Mouse (Mus musculus) CH12.LX (cell line): ENCODE data around the gene Cerkl. TPM values are rescaled to one million over a fixed set of nuclear protein-coding genes. Genes with fewer than 3 reads are reported as not detected.

Source experiments
- DNase-seq: peaks from one replicate; pipeline ENCODE4 v3.0.0-alpha.2; 2013; ENCODE audit errors: extremely low read depth
- H3K27ac ChIP-seq: 2 replicates; pipeline ENCODE4 v1.5.1; 2012; ENCODE audit warnings: low read depth, mild to moderate bottlenecking, control low read depth, moderate library complexity; ENCODE audit not compliant: insufficient read depth
- H3K27me3 ChIP-seq: replicated peaks from 2 replicates; pipeline ENCODE3; 2012; ENCODE audit warnings: inconsistent platforms
- H3K36me3 ChIP-seq, 2 experiments: replicated peaks in 1 of 2; 2 replicates each; pipeline versions ENCODE3 to v1.6.1; 2012; ENCODE audit warnings: inconsistent platforms in 1 of 2, low read length in 1 of 2, mild to moderate bottlenecking in 1 of 2, mixed read lengths in 1 of 2, moderate library complexity in 1 of 2; ENCODE audit not compliant: control insufficient read depth in 1 of 2, insufficient read depth in 1 of 2
- H3K4me1 ChIP-seq, 2 experiments: 2 replicates each; pipeline ENCODE4 v1.6.1; 2012; ENCODE audit warnings: inconsistent platforms in 1 of 2, moderate library complexity in 1 of 2; ENCODE audit not compliant: insufficient read depth in 2 of 2, control insufficient read depth in 1 of 2
- H3K4me2 ChIP-seq: 2 replicates; pipeline ENCODE4 v1.6.1; 2012; ENCODE audit warnings: low read depth, mild to moderate bottlenecking, control low read depth; ENCODE audit not compliant: poor library complexity, insufficient read depth, severe bottlenecking
- H3K4me3 ChIP-seq, 3 experiments: fragments of 150-350 bp in 1 of 3; sonication (generic) in 1 of 3; replicated peaks in 1 of 3; 2 replicates each; pipeline versions ENCODE3 to v1.5.1; 2011 to 2012; ENCODE audit warnings: low read depth in 2 of 3, low read length in 2 of 3, mild to moderate bottlenecking in 2 of 3, moderate library complexity in 2 of 3, control low read depth in 1 of 3, improper control_type of control experiment in 1 of 3, inconsistent platforms in 1 of 3, mixed read lengths in 1 of 3; ENCODE audit not compliant: poor library complexity in 1 of 3
- H3K79me2 ChIP-seq: replicated peaks from 2 replicates; pipeline ENCODE4 v1.6.1; 2012; ENCODE audit warnings: mild to moderate bottlenecking, moderate library complexity; ENCODE audit not compliant: control insufficient read depth, poor library complexity, insufficient read depth, severe bottlenecking; ENCODE audit errors: extremely low read depth
- H3K9ac ChIP-seq: 2 replicates; pipeline ENCODE4 v1.6.1; 2012; ENCODE audit warnings: low read depth, mild to moderate bottlenecking, control low read depth, moderate library complexity; ENCODE audit not compliant: insufficient read depth
- H3K9me3 ChIP-seq: replicated peaks from 2 replicates; pipeline ENCODE3; 2012; ENCODE audit warnings: low read length, inconsistent platforms, mixed read lengths
- BHLHE40 ChIP-seq: IDR thresholded peaks from 2 replicates; pipeline ENCODE4 v1.6.1; 2011; ENCODE audit warnings: mild to moderate bottlenecking, low read depth, low read length, improper control_type of control experiment
- CTCF ChIP-seq, 2 experiments: IDR thresholded peaks in 1 of 2; conservative IDR thresholded peaks in 1 of 2; 2 replicates each; pipeline ENCODE4 v1.5.1; 2011 to 2012; ENCODE audit warnings: low read depth in 2 of 2, low read length in 2 of 2, improper control_type of control experiment in 1 of 2, inconsistent platforms in 1 of 2, mild to moderate bottlenecking in 1 of 2, moderate library complexity in 1 of 2
- ELF1 ChIP-seq: IDR thresholded peaks from 2 replicates; pipeline ENCODE4 v1.6.1; 2014; ENCODE audit warnings: low read depth, mild to moderate bottlenecking, inconsistent platforms, low read length, improper control_type of control experiment
- EP300 ChIP-seq: IDR thresholded peaks from 2 replicates; pipeline ENCODE4 v1.6.1; 2011; ENCODE audit warnings: low read length, improper control_type of control experiment
- ETS1 ChIP-seq: conservative IDR thresholded peaks from 2 replicates; pipeline ENCODE4 v1.6.1; 2012; ENCODE audit warnings: low read depth, mild to moderate bottlenecking, inconsistent platforms, low read length, improper control_type of control experiment, moderate library complexity
- MAX ChIP-seq: IDR thresholded peaks from 2 replicates; pipeline ENCODE4 v1.6.1; 2011; ENCODE audit warnings: low read length, improper control_type of control experiment
- MEF2A ChIP-seq: IDR thresholded peaks from 2 replicates; pipeline ENCODE4 v1.6.1; 2014; ENCODE audit warnings: low read depth, mild to moderate bottlenecking, inconsistent platforms, low read length, improper control_type of control experiment, borderline replicate concordance
- MXI1 ChIP-seq: IDR thresholded peaks from 2 replicates; pipeline ENCODE4 v1.6.1; 2011; ENCODE audit warnings: mild to moderate bottlenecking, low read depth, low read length, improper control_type of control experiment
- MYC ChIP-seq: IDR thresholded peaks from 2 replicates; pipeline ENCODE4 v1.6.1; 2011; ENCODE audit warnings: low read depth, mild to moderate bottlenecking, improper control_type of control experiment, low read length
- NELFE ChIP-seq: IDR thresholded peaks from 2 replicates; pipeline ENCODE4 v1.6.1; 2011; ENCODE audit warnings: low read depth, low read length, improper control_type of control experiment
- PAX5 ChIP-seq: IDR thresholded peaks from 2 replicates; pipeline ENCODE4 v1.6.1; 2012; ENCODE audit warnings: low read length, inconsistent platforms, mixed read lengths
- POLR2A ChIP-seq: IDR thresholded peaks from 2 replicates; pipeline ENCODE4 v1.6.1; 2011; ENCODE audit warnings: low read depth, mild to moderate bottlenecking, improper control_type of control experiment, low read length
- POLR2AphosphoS2 ChIP-seq: IDR thresholded peaks from 2 replicates; pipeline ENCODE4 v1.6.1; 2011; ENCODE audit warnings: low read depth, low read length, improper control_type of control experiment
- SMC3 ChIP-seq: IDR thresholded peaks from 2 replicates; pipeline ENCODE4 v1.6.1; 2011; ENCODE audit warnings: low read depth, low read length, improper control_type of control experiment
- ZC3H11A ChIP-seq: IDR thresholded peaks from 2 replicates; pipeline ENCODE4 v1.6.1; 2012; ENCODE audit warnings: low read depth, mild to moderate bottlenecking, inconsistent platforms, low read length, improper control_type of control experiment
- ZKSCAN1 ChIP-seq: IDR thresholded peaks from 2 replicates; pipeline ENCODE4 v1.6.1; 2012; ENCODE audit warnings: low read depth, inconsistent platforms, low read length, improper control_type of control experiment, borderline replicate concordance
- dilution Hi-C: fragments of 300-500 bp; cut with MboI; formaldehyde crosslinking; loops from 2 replicates; pipeline ENCODE4 v1.14.3; 2020; ENCODE audit warnings: low sequenced_read_pairs; ENCODE audit not compliant: extremely low pct_unique_long_range_greater_than_20kb, extremely low pct_ligation_motif_present
- in situ Hi-C: fragments of 300-500 bp; cut with MboI; formaldehyde crosslinking; loops from 3 replicates; pipeline ENCODE4 v1.14.3; 2019; ENCODE audit warnings: low sequenced_read_pairs, low pct_ligation_motif_present, low pct_unique_long_range_greater_than_20kb, mixed read lengths
- polyA plus RNA-seq: library from polyadenylated mRNA; unstranded; fragments of >175 nt; gene quantifications from 2 replicates; pipeline ENCODE4 v1.2.1, GENCODE M21; 2012; ENCODE audit warnings: low read depth; ENCODE audit not compliant: insufficient read length
- total RNA-seq, 2 experiments: library from RNA; depleted of rRNA; stranded (reverse); fragments of 300-350 nt in 1 of 2; fragments of >200 nt in 1 of 2; gene quantifications; 2 replicates each; pipeline ENCODE4 v1.2.3; 2012 to 2014

Cerkl gene
- total and polyA plus RNA-seq, 3 experiments = 10.9 to 19.6 (median 15.6) TPM

- no peak for DNase-seq
- no peaks in the 10 kb centered on the region for H3K79me2 ChIP-seq
- in situ Hi-C loops = no loop called here
- no peaks in the 10 kb centered on the region for H3K36me3 ChIP-seq
- no peak for TF ChIP-seq CTCF (conservative IDR thresholded peaks at IDR 0.05 in 1 of 2, IDR thresholded peaks at IDR 0.05 in 1 of 2; ENCODE audit: low read depth in 2 of 2, low read length in 2 of 2)
- no peak for TF ChIP-seq ELF1
- TF ChIP-seq SMC3 = no peak
- no peak for TF ChIP-seq MAX
- TF ChIP-seq POLR2A = no peak
- no peak for TF ChIP-seq NELFE
- TF ChIP-seq ZKSCAN1 = no peak
- dilution Hi-C loops = no loop called here
- no peak overlapping the region for H3K4me2 ChIP-seq
- H3K9me3 ChIP-seq = no peaks in the 10 kb centered on the region
- H3K27me3 ChIP-seq = no peaks in the 10 kb centered on the region
- H3K27ac ChIP-seq = no peak overlapping the region
- H3K4me3 ChIP-seq = no peak overlapping the region
- no peak overlapping the region for H3K9ac ChIP-seq
- no peaks in the 10 kb centered on the region for H3K4me1 ChIP-seq
Measured at GRCm38 (mm10) chr2:79429650-79430049, 26.9 kb downstream of the Cerkl start.

- Histone ChIP-seq H3K9me3 (no peaks in the 10 kb centered on the region), H3K4me3 (no peak overlapping the region), H3K27me3 (no peaks in the 10 kb centered on the region), H3K36me3 (no peaks in the 10 kb centered on the region), H3K4me2 (no peak overlapping the region), H3K27ac (no peak overlapping the region), H3K4me1 (no peaks in the 10 kb centered on the region), H3K9ac (no peak overlapping the region), H3K79me2 (no peaks in the 10 kb centered on the region)
- TF ChIP-seq ZC3H11A = no peak
- TF ChIP-seq MYC = no peak
- TF ChIP-seq ETS1 = no peak
- no peak for TF ChIP-seq SMC3
- no peak for TF ChIP-seq MEF2A
- no peak for TF ChIP-seq NELFE
- TF ChIP-seq BHLHE40 = no peak
- TF ChIP-seq MXI1 = no peak
- TF ChIP-seq EP300 = no peak
- no peak for TF ChIP-seq MAX
- no peak for TF ChIP-seq POLR2AphosphoS2
- TF ChIP-seq PAX5 = no peak
- no peak for TF ChIP-seq ZKSCAN1
- dilution Hi-C loops (no loop called here), in situ Hi-C loops (no loop called here)
- DNase-seq = no peak
Measured at GRCm38 (mm10) chr2:79429108-79429507, 27.5 kb downstream of the Cerkl start.
